Mouse (Mus musculus) neural tube, embryonic 10.5 days (tissue): ENCODE results near the gene Col1a2.

Experiments used
- DNase-seq: peaks from one replicate; pipeline ENCODE4 v3.0.0-alpha.2; 2017; ENCODE audit warnings: low spot score; ENCODE audit errors: extremely low spot score

Gene Col1a2

GRCm38 (mm10) chr6:4579620-4580019 is 75.0 kb downstream of the Col1a2 start:
- no peak for DNase-seq

GRCm38 (mm10) chr6:4583485-4583884 is 78.9 kb downstream of the Col1a2 start:
- no peak for DNase-seq

DNA sequence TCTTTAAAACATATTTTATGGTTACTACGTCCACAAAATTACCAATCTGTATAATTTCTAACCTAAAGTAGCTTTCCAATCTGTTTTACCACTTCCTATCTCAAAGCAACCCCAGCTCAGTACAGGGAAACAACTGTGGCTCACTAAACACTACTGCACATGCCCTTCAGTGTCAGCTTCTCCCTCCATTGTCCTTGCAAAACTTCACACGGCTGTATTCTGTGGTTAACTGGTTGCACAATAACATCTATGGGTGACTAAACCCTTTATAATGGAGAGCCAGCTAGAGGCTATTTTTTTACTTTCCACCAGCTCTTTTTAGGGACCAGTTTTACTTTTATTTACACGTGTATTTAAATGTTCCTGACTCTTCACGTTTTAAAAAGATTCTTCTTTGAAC is 83.3 kb downstream of the Col1a2 start:
- no peak for DNase-seq

DNA sequence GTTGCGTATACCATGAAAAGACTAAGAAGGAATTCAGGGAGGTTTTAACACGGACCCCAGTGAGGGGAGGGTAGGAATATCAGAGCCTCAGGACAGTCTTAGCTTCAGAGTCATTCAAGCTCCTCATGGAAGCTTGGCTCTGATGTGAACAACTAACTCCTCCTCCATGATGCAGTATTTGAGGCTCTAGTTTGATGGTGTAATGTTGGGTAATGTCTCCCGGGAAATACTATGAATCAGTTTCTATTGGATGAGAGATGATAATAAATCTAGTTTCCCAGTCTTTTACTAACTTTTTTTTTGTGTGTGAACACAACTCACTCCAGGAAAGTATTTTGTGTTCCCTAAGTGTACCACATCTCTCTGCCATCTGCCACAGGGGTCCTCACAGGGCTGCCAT is 84.1 kb downstream of the Col1a2 start:
- DNase-seq, result no peak

GRCm38 (mm10) chr6:4590089-4590488 is 85.5 kb downstream of the Col1a2 start:
- no peak for DNase-seq
